Mouse (Mus musculus): ENCODE measurements around the gene Phkb. TPM values are rescaled to one million over a fixed set of nuclear protein-coding genes. Genes with fewer than 3 reads are reported as not detected.
A peak's percentile ranks its signal among the peaks of the same experiment; 100 is the strongest.
"Not testable (repeated sequence)": the region's sequence is repeated elsewhere in the genome, so short reads cannot be mapped to it uniquely, and the experiment has no call there.

The Phkb gene
- 10.3 to 27.5 TPM (median 25.3 TPM) in 3 replicates for total RNA-seq (2017)

DNA sequence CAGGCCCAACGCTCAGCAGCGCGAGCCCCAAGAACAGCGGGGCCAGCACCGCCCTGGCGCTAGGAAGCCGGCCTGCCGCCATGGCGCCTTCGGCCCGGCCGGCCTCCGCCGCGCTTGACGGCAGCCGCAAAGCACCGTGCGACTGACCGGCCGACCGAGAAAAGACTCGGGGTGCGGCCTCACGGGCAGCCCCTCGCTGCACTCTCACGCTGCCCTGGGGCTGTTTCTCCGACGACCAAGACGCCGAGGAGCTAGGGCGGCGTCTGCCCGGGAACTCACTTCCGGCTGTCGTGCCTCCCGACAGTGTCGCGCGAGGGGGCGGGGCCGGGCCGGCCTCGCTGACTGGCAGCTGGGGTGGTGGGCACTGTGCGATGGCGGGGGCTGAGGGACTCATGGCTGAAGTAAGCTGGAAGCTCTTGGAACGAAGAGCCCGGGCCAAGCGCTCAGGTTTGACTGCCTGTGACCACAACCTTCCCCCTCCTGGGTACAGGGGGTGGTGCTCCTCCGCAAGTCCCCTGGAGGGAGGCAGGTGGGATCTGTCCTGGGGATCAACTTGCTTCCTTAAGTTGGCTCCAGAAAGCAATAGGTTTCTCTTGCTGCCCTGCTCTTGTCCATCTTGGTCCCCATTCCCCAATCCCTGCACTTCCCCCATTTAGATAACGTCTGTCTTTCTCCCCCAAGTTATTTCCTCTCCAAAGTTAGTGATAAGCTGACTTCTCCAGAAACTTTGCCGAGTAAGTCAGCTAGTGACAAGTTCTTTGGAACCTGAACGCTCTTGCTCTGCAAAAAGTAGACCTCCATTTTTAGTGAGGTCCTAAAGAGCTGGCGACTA is at the start of gene Phkb, which contains the start of gene Itfg1:
Phkb (plus strand) TSS at position 303 of the 832 bp plus-strand sequence.
Itfg1 (minus strand) TSS at position 265 of the 832 bp plus-strand sequence.
- ATAC-seq (replicated peaks; ENCODE audit: insufficient number of reproducible peaks, low FRiP score, low TSS enrichment, poor library complexity, severe bottlenecking) = peak; percentile 78

DNA sequence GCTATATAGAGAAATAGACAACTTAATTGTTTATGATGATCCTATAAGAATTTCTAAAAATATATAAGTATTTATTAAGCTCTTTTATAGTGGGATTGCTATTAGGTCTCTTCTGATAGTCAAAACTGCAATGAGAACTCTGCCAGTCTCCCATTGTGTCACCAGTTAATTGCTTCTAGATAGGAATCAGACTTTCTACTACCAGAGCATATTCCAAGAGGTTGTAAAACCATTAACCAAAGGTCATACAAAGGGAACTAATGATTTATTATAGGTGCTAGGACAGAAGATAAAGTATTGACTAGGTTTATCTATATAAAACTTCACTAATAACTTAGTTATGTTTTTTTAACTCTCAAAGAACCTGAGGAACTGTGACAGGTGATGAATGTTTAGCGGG is 44.4 kb upstream of the Phkb start:
- ATAC-seq (replicated peaks; ENCODE audit: insufficient number of reproducible peaks, low FRiP score, low TSS enrichment, poor library complexity, severe bottlenecking) = not testable (repeated sequence)

DNA sequence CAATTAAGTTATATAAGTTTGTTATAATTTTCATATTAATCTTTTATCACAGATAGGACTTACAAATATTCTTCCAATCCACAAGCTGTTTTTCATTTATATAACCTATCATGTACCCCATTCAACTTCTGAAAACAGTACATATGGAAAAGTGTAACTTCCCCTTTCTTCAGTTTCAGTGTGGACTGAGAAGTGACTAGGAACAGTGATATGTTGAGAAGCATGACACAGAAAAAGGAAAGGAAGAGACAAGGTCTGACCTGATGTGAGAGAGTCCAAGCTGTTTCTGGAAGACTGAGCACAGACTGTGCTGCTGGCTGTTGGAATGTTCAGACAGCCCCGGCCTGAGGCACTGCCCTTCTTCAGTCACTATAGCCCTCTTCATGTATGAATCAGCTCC is 40.6 kb upstream of the Phkb start:
- ATAC-seq (replicated peaks; ENCODE audit: insufficient number of reproducible peaks, low FRiP score, low TSS enrichment, poor library complexity, severe bottlenecking) = no peak

DNA sequence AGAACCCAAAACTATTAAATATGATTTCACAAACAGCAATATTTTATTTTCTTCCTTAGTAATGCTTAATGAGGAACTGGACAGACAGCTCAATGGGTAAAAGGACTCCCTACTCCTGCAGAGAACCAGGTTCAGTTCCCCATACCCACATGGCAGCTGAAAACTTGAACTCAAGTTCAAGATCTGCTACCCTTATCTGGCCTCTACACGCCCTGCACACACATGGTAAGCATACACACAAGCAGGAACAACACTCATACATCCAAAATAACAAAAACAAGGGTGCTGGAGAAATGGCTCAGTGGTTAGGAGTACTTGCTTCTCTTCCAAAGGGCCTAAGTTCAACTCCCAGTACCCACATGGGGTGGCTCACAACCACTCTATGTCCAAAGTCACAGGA is 39.4 kb upstream of the Phkb start:
- ATAC-seq (replicated peaks; ENCODE audit: insufficient number of reproducible peaks, low FRiP score, low TSS enrichment, poor library complexity, severe bottlenecking) = no peak

DNA sequence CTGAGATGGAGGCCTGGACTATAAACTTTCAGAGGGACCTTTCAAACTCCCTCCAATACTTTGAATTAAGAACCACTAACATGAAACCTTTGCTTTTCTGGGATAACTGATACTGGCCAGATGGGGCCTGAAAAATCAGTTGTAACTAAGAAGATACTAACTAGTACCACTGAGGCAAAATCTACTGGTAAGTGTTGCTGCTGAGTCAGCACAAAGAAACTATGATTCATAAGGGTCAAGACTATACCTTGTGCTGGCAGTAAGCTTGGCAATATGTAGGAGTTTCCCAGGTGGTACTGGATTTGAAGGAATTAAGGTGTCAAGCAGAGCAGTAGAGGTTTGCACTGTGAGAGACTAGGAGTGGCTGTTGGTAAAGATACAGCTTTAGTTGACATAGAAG is 27.1 kb upstream of the Phkb start:
- ATAC-seq (replicated peaks; ENCODE audit: insufficient number of reproducible peaks, low FRiP score, low TSS enrichment, poor library complexity, severe bottlenecking) = no peak

DNA sequence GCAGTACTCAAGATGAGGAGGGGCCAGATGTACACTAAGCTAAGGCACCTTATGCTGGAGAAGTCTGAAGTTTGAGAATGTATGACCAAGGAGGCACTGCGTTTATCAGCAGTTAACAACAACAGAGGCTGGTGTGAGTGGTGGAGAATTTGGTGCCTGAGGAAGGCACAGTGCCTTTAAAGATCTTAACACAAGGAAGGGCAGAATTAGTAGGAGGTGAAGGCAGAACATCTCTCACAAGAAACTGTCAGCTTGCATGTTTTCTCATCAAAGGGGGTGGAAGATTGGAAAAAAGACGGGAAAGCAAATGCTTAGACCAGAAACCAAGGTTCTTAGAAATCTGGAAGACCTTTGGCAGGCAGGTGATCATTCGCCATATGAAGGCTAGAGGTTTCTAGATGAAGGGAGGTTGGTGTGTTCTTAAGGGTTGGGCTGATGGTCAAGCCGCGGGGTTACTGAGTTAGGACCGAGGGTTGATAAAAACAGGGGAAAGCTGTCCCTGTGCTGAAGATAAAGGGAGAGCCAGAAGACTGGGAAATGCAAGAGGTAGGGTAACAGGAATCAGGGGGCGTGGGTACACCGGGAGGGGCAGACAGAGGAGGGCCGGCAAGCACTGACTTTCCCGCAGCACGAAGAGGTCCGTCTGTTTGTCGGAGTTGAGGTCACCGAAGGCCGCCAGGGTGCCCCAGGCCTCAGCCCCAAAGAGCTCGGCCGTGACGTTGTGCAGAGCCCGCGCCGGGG is 673 bp upstream of the Phkb start:
- peak; percentile 58 for ATAC-seq (replicated peaks; ENCODE audit: insufficient number of reproducible peaks, low FRiP score, low TSS enrichment, poor library complexity, severe bottlenecking)

DNA sequence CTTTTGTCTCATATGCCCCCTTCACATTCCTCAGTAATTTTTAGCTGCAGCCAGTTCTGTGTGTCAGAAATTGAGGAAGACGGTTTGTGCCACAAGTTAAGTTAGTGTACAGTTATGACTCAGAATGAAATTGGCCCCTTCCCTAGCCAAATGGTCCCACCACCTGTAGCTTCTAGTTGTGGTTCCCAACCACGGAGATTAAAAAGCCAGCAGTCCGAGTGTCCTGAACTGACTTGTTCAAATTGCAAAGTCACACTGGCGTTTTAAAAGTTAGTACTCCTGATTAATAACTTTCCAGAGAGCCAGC is 683 bp downstream of the Phkb start:
- ATAC-seq (replicated peaks; ENCODE audit: insufficient number of reproducible peaks, low FRiP score, low TSS enrichment, poor library complexity, severe bottlenecking) = no peak

DNA sequence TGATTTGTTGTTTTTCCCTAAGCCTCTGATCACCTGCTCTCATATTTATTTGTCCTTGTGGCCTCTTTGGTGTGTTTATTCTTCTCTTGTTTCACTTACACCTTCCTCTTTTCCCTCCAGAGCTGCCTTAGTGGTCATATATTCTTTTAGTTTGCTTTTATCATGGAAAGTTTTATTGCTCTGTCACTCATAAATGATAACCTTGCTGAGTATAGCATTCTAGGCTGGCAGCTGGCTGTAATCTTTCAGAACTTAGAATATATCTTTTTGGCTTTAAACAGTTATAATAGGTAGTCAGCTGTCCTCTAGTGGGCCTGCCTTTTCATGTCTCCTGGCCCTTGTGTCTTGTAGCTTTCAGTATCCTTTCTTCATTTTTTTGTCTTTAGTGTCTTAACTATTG is 5.1 kb downstream of the Phkb start:
- no peak for ATAC-seq (replicated peaks; ENCODE audit: insufficient number of reproducible peaks, low FRiP score, low TSS enrichment, poor library complexity, severe bottlenecking)

DNA sequence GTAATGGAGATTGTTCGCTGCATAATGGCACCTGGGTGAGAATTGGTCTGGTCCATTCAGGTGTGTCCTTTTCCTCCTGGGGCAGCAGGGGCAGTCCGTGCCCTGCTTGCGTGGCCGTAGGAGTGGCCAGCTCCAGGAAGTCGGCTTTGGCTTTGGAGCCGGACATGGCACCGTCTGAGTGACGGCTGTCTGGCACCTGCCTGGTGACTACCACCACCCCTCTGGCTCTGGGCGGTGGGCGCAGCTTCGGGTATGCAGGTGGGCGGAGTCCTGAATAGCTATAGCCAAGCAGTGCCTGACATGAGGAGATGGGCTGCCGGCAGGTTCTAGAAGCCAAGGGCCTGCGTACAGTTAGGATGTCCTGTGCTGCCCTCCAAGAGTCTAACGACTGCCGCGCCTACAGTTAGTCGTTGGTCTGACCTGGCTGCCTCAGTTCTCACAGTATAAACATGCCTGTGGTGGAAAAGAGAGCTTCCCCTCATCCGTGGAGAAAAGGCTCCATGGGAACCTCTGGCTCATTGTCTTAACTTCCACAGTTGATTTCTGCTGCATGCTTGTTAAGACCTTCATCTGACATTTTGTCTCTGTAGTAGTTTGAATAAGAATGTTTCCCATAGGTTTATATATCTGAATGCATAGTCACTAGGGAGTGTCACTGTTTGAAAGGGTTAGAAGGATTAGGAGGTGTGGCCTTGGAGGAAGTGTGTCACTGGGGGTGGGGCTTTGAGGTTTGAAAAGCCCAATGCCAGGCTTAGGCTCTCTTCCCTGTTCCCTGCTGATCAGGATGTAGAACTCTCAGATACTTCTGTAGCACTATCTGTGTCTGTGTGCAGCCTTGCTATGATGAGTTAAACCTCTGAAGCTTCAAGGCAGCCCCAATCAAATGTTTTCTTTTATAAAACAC is 13.7 kb downstream of the Phkb start:
- no peak for ATAC-seq (replicated peaks; ENCODE audit: insufficient number of reproducible peaks, low FRiP score, low TSS enrichment, poor library complexity, severe bottlenecking)

DNA sequence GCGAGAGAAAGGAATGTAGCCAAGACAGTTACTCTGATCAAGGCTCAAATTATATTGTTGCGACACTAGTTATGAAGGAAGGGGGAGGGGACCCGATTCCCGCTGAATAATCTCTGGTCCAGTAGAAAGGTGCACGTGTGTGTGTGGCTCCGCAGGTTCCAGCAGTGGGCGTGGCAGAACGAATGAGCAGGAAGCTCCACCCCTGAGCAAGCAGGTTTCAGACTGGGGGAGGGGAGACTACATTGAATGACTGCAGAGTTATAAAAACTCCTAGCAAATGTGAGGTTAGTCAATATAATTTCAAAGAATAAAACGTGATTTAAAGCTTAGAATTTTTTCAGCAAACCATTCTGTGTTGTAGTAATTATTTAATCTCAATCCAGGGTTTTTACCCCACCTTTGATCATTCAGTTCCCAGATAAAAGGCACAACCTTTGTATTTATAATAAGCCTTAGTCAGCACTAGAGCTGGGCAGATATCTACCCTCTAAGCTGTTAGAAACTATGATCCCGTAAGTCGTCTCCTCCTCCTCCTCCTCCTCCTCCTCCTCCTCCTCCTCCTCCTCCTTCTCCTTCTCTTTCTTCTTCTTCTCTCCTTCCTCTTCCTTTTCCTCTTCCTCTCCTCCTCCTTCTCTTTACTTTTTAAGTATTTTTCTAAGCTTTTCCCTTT is 16.6 kb downstream of the Phkb start:
- not testable (repeated sequence) for ATAC-seq (replicated peaks; ENCODE audit: insufficient number of reproducible peaks, low FRiP score, low TSS enrichment, poor library complexity, severe bottlenecking)

DNA sequence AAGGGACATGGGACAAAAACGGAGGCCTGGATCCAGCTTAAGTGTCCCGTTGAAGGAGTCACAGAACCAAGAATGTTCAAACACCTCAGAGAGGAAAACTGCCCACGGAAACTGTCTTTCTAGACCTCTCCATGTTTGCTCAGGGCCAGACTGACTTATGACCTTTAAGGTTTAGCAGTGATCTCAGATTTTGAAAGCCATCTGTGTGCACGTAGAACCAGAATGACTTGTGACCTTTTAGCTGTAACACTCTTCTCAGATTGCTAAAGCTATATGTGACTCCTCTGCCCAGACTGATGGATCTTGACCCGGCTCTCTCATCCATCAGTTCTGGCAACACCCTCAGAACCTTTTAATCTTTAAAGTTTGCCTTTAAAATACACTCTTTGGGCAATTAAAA is 19.9 kb downstream of the Phkb start:
- ATAC-seq (replicated peaks; ENCODE audit: insufficient number of reproducible peaks, low FRiP score, low TSS enrichment, poor library complexity, severe bottlenecking) = no peak

DNA sequence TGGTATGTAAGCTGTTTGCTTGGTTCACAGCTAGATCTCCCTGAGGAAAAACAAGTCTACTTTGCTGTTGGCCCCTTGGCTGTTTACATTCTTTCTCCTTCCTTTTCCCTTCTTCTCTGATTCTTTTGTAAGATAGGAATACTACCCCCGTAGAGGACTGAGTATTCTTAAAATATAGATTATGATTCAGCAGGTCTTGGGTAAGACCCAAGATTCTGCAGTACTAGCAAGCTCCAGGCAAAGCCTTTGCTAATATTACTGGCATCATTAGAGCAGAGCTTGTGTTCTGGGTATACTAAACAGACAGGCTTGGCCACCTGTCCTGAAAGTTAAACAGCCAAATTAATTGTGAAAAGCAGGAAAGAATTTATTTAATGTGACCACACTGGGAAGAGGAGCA is 21.6 kb downstream of the Phkb start:
- no peak for ATAC-seq (replicated peaks; ENCODE audit: insufficient number of reproducible peaks, low FRiP score, low TSS enrichment, poor library complexity, severe bottlenecking)

DNA sequence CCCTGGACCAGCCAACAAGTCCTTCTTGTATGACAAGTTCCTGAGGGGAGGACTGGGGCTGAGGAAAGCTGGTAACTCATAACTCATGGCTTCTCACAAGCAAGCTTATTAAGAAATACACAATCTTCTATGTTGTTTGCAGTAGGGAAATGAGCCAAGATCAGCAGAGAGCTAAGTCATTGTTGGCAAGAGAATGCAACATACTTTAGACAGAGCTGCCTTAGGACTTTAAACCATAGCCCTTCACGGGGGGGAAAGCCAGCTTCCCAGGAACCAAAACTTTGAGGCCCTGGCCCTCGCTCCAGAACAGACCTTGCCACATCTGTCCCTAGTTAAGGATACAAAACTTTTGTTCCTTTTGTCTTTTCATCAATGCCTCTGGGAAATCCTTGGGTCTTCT is 30.9 kb downstream of the Phkb start:
- no peak for ATAC-seq (replicated peaks; ENCODE audit: insufficient number of reproducible peaks, low FRiP score, low TSS enrichment, poor library complexity, severe bottlenecking)

DNA sequence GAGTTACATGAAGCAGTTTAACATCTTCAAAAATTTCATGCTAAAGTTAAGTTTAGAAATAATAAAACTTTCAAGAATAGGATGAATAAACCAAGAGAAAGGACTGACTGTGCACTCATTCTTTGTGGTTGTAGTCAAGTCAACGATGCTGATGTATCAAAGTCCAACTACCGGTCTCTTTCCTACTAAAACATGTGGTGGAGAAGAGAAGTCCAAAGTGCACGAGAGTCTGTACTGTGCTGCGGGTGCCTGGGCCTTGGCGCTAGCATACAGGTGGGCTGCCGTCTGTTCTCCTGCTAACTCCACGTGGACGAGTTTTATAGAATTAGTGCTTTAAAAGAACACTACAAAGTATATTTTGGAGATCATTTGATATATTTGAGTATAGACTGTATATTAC is 37.2 kb downstream of the Phkb start:
- ATAC-seq (replicated peaks; ENCODE audit: insufficient number of reproducible peaks, low FRiP score, low TSS enrichment, poor library complexity, severe bottlenecking) = no peak

DNA sequence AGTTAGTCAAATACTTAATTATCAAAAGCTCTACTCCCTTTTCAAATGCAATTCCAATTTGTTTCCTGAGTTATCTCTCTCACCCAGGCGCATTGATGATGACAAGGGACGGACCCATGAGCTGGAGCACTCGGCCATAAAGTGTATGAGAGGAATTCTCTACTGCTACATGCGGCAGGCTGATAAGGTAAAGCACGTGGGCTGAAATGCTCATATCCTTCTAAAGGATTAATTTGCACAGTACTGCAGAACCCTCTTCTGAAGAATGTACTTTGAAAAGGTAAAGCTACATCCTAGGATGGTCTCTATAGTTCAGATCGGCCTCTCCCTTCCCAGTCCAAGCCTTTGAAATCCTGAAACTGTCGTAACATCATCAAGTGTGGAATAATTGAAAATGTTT is 38.9 kb downstream of the Phkb start:
- ATAC-seq (replicated peaks; ENCODE audit: insufficient number of reproducible peaks, low FRiP score, low TSS enrichment, poor library complexity, severe bottlenecking) = no peak

DNA sequence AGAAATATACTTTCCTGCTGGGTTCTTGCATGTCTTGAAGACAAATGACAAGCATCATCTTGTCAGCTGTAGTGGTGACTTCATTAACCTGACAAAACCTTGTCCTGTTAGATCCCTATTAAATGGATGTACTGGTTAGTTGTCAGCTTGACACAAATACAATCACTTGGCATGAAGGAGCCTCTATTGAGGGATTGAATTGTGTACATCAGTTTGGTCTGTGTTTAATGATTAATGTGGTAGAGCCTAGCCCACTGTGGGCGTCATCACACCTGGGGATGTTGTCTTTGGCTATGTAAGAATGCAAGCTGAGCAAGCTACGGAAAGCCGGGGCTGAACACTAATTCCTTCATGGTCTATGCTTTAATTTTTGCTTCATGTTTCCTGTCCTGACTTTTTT is 44.1 kb downstream of the Phkb start:
- no peak for ATAC-seq (replicated peaks; ENCODE audit: insufficient number of reproducible peaks, low FRiP score, low TSS enrichment, poor library complexity, severe bottlenecking)

DNA sequence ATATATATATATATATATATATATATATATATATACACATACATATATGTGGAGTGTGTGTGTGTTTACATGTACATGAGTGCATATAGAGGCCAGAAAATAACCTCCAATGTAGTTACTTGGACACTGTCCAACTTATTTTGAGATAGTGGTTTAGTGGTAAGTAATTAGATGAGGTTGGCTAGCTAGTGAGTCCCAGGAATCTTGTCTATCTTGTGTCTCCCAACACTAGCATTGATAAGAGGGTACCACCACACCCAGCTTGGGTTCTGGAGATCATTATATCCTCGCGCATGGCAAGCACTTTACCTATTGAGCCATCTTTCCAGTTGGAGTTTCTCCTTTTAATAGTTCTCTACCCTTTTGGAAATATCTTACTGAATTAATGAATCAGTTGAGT is 56.9 kb downstream of the Phkb start:
- ATAC-seq (replicated peaks; ENCODE audit: insufficient number of reproducible peaks, low FRiP score, low TSS enrichment, poor library complexity, severe bottlenecking) = no peak

DNA sequence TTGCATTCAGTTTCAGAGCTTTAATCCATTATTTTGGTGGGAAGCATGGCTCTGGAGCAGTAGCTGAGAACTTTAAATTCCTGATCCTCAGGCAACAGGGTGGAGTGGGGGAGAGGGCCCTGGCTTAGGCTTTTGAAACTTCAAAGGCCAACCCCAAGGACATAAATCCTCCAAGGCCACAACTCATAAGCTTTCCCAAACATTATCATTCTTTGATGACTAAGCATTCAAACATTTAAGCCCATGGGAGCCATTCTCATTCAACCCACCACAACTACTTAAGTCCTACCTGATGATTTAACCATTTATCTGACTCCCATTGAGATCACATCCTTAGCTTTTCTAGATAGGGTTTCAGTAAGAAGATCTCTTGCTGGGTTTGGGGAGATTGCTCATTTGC is 84.2 kb downstream of the Phkb start:
- no peak for ATAC-seq (replicated peaks; ENCODE audit: insufficient number of reproducible peaks, low FRiP score, low TSS enrichment, poor library complexity, severe bottlenecking)

DNA sequence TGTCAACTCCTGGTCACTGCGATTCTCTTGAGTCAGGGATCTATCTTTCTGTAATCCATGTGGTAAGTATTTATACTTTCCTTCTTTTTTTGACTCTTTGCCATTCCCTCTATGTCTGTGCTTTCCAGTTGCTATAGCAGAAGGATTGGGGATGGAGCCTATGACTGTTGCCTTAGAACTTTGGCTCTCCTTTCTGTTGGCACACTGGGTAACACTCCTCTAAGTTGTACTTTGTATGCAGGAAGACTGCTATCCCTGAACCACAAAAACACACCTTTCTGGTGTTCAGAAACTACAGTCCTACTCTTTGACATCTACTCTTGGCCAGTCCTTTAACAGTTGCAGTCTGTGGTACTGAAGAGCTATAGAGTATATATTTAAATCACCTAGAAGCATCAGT is 84.8 kb downstream of the Phkb start:
- ATAC-seq (replicated peaks; ENCODE audit: insufficient number of reproducible peaks, low FRiP score, low TSS enrichment, poor library complexity, severe bottlenecking) = no peak

Data from monocyte, adult 5-6 weeks (primary cell).